Mouse (Mus musculus) liver, adult 2 months (tissue): ENCODE results near the gene Rsf1. TPM values are rescaled to one million over a fixed set of nuclear protein-coding genes. Genes with fewer than 3 reads are reported as not detected.

ENCODE experiments used
- DNase-seq: peaks from one replicate; pipeline ENCODE4 v3.0.0-alpha.2; 2011; ENCODE audit warnings: low read depth, low spot score; ENCODE audit errors: extremely low read depth
- H3K27ac ChIP-seq: fragments of 200-500 bp; replicated peaks from 2 replicates; pipeline ENCODE4 v1.5.1; 2012; ENCODE audit warnings: low read depth, mild to moderate bottlenecking, control low read depth, inconsistent platforms, low read length; ENCODE audit not compliant: insufficient read depth
- H3K27me3 ChIP-seq: fragments of 200-500 bp; 2 replicates; pipeline ENCODE4 v1.6.1; 2012; ENCODE audit warnings: mild to moderate bottlenecking, moderate library complexity, low read length, inconsistent platforms; ENCODE audit not compliant: control insufficient read depth, insufficient read depth
- H3K36me3 ChIP-seq: fragments of 200-500 bp; 2 replicates; pipeline ENCODE4 v1.6.1; 2012; ENCODE audit warnings: low read length, inconsistent platforms; ENCODE audit not compliant: control insufficient read depth, insufficient read depth
- H3K4me1 ChIP-seq: fragments of 200-500 bp; 2 replicates; pipeline ENCODE4 v1.6.1; 2011; ENCODE audit warnings: low read length; ENCODE audit not compliant: control insufficient read depth, insufficient read depth
- H3K4me3 ChIP-seq: fragments of 200-500 bp; 2 replicates; pipeline ENCODE4 v1.5.1; 2011; ENCODE audit warnings: low read depth, mild to moderate bottlenecking, control low read depth, low read length, moderate library complexity; ENCODE audit not compliant: insufficient read depth
- H3K79me2 ChIP-seq: fragments of 200-500 bp; 2 replicates; pipeline ENCODE4 v1.6.1; 2012; ENCODE audit warnings: inconsistent platforms, mild to moderate bottlenecking, low read length, moderate library complexity; ENCODE audit not compliant: control insufficient read depth, insufficient read depth
- H3K9ac ChIP-seq: fragments of 200-500 bp; 2 replicates; pipeline ENCODE4 v1.6.1; 2012; ENCODE audit warnings: low read depth, mild to moderate bottlenecking, control low read depth, inconsistent platforms, low read length
- CTCF ChIP-seq: fragments of 200-500 bp; IDR thresholded peaks from 2 replicates; pipeline ENCODE4 v1.5.1; 2011; ENCODE audit warnings: low read depth, low read length, control low read depth
- POLR2A ChIP-seq: fragments of 200-500 bp; IDR thresholded peaks from 2 replicates; pipeline ENCODE4 v1.6.1; 2011; ENCODE audit warnings: low read length, control low read depth; ENCODE audit not compliant: insufficient read depth; ENCODE audit errors: extremely low read depth
- WGBS: fragments of 180-500 bp; shearing (Covaris S2); methylation state at CpG from one replicate; pipeline ENCODE4 v1.1.7; 2018; 5-methylcytosine and 5-hydroxymethylcytosine counted together
- polyA plus RNA-seq: library from polyadenylated mRNA; depleted of rRNA; stranded (reverse); fragments of >200 nt; gene quantifications from 2 replicates; pipeline ENCODE4 v1.2.3, GENCODE M21; 2012
- total RNA-seq: library from RNA; depleted of rRNA; stranded (reverse); fragments of >200 nt; gene quantifications from 2 replicates; pipeline ENCODE4 v1.2.3, GENCODE M21; 2014

Rsf1 gene
- total and polyA plus RNA-seq, 2 experiments = 1.2 to 8.0 TPM

- DNase-seq = no peak
- Histone ChIP-seq H3K4me3 (no peak overlapping the region), H3K36me3 (0 out of 2 replicates have a peak, but pooled peaks cover 2% of the 10 kb centered on the region), H3K27me3 (no peaks in the 10 kb centered on the region), H3K9ac (no peak overlapping the region), H3K27ac (no peak overlapping the region; the same call in 1 of the 2 replicates), H3K4me1 (peaks cover 7% of the 10 kb centered on the region), H3K79me2 (peaks cover 35% of the 10 kb centered on the region)
- WGBS = 64% methylated on average over 6 of the region's 6 CpGs
- TF ChIP-seq POLR2A = no peak
- no peak for TF ChIP-seq CTCF
These were observed 121.4 kb downstream of the Rsf1 start for GRCm38 (mm10) chr7:97701106-97701505.

- DNase-seq = peak; percentile 76
These were observed 127.4 kb downstream of the Rsf1 start for GRCm38 (mm10) chr7:97707123-97707522.

GRCm38 (mm10) chr7:97707809-97708208 is 128.1 kb downstream of the Rsf1 start:
- Histone ChIP-seq H3K27ac (no peak overlapping the region; the same call in none of the 2 replicates), H3K4me1 (peaks cover 4% of the 10 kb centered on the region), H3K36me3 (peaks cover 11% of the 10 kb centered on the region), H3K9ac (no peak overlapping the region), H3K27me3 (no peaks in the 10 kb centered on the region), H3K4me3 (no peak overlapping the region), H3K79me2 (peaks cover 25% of the 10 kb centered on the region)
- 84% methylated on average over 5 of the region's 5 CpGs for WGBS
- TF ChIP-seq CTCF (no peak), POLR2A (no peak)
- DNase-seq = no peak

More at GRCm38 (mm10) chr7:97707123-97707522, 127.4 kb downstream of the Rsf1 start:
- Histone ChIP-seq H3K79me2 (peaks cover 30% of the 10 kb centered on the region), H3K9ac (no peak overlapping the region), H3K4me3 (no peak overlapping the region), H3K27ac (0 out of 2 replicates have a peak overlapping the region, but pooled peaks have one; percentile 1), H3K36me3 (peaks cover 8% of the 10 kb centered on the region), H3K4me1 (peaks cover 4% of the 10 kb centered on the region), H3K27me3 (no peaks in the 10 kb centered on the region)
- WGBS = 26% methylated on average over 4 of the region's 4 CpGs
- TF ChIP-seq POLR2A (no peak), CTCF (no peak)

DNA sequence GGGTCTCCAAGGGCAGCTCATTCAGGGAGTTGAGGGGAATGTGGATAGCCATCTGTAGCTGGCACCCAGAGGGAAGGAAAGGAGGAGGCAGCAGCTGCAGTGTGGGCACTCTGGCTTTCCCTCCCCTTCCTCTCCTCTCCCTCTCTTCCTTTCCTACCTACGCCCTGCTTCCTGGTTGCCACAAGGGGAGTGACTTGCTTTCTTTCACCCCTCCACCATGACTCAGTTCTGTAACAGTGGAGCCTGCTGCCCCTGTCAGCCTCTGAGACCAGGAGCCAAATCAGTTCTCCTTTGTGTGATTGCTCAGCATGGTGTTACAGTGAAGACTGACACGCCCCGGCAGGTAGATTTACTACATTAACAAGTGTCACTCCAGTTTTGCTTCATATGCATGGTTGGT is 129.5 kb downstream of the Rsf1 start:
- H3K4me1 ChIP-seq = peaks cover 4% of the 10 kb centered on the region
- H3K27ac ChIP-seq = no peak overlapping the region
- H3K79me2 ChIP-seq = peaks cover 17% of the 10 kb centered on the region
- peaks cover 19% of the 10 kb centered on the region for H3K36me3 ChIP-seq
- no peak for TF ChIP-seq CTCF
- no peak for TF ChIP-seq POLR2A
- DNase-seq = no peak
- 91% methylated on average over 3 of the region's 3 CpGs for WGBS
- H3K27me3 ChIP-seq = no peaks in the 10 kb centered on the region
- H3K4me3 ChIP-seq = no peak overlapping the region
- H3K9ac ChIP-seq = no peak overlapping the region

GRCm38 (mm10) chr7:97714651-97715050 is 135.0 kb downstream of the Rsf1 start:
- Histone ChIP-seq H3K4me3 (no peak overlapping the region), H3K79me2 (no peaks in the 10 kb centered on the region), H3K27ac (no peak overlapping the region), H3K9ac (no peak overlapping the region), H3K36me3 (peaks cover 31% of the 10 kb centered on the region), H3K4me1 (0 out of 2 replicates have a peak, but pooled peaks cover 3% of the 10 kb centered on the region), H3K27me3 (no peaks in the 10 kb centered on the region)
- 98% methylated on average over 5 of the region's 5 CpGs for WGBS
- TF ChIP-seq POLR2A (no peak), CTCF (no peak)
- DNase-seq = no peak

DNA sequence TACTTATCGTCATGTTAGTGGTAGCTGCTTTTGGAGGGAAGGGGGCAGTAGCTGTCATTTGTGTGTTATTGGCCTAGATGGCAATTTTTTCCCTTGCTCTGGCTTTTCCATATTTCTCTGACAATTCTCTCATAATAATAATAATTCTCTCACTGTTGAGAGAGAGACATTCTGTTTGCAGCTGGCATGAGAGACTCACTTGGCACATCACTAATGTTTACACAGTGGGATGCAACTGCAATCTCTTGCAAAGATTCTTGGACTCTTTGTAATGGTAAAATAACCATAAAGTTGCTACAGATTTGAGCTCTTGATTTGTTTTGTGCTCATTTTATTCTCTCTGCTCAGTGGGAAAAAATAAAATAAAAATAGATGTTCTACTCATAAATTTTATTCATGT is 137.6 kb downstream of the Rsf1 start:
- H3K27me3 ChIP-seq = no peaks in the 10 kb centered on the region
- no peak overlapping the region for H3K4me3 ChIP-seq
- H3K27ac ChIP-seq = no peak overlapping the region
- no peak overlapping the region for H3K9ac ChIP-seq
- TF ChIP-seq POLR2A (no peak), CTCF (no peak)
- 29% methylated on average over 1 of the region's 1 CpGs for WGBS
- 0 out of 2 replicates have a peak, but pooled peaks cover 3% of the 10 kb centered on the region for H3K4me1 ChIP-seq
- peak; percentile 74 for DNase-seq
- no peaks in the 10 kb centered on the region for H3K79me2 ChIP-seq
- peaks cover 26% of the 10 kb centered on the region for H3K36me3 ChIP-seq
